Mouse (Mus musculus) testis, adult 10 weeks (tissue): ENCODE results near the gene Cped1. TPM values are rescaled to one million over a fixed set of nuclear protein-coding genes. Genes with fewer than 3 reads are reported as not detected.

Source experiments
- polyA plus RNA-seq: library from polyadenylated mRNA; stranded (reverse); fragments of 350-450 nt; fragmentation: Illumina TruSeq; extraction: RNeasy Lipid Tissue Mini Kit (QIAGEN cat#74804); gene quantifications from one replicate; pipeline ENCODE4 v1.2.3, GENCODE M21; 2014; ENCODE audit warnings: low read depth, low replicate concordance

The Cped1 gene
- 7.1 TPM for polyA plus RNA-seq

GRCm38 (mm10) chr6:21985732-21986540, at the start of gene Cped1:
Gene Cped1, plus strand, starts transcription at chr6:21985916.

GRCm38 (mm10) chr6:21949226-21949731, 36.4 kb upstream of the Cped1 start, which contains the start of gene Ing3:
Gene Ing3, plus strand, starts transcription at chr6:21949571.

GRCm38 (mm10) chr6:22288004-22288736, 302.5 kb downstream of the Cped1 start, which contains the start of gene Wnt16:
Gene Wnt16, plus strand, starts transcription at chr6:22288227.

Other genes starting within 250 kb of the Cped1 start
- gene Tspan12, start 133.4 kb upstream of the Cped1 start, polyA plus RNA-seq, result 6.6 TPM
- gene Ing3, start 36.3 kb upstream of the Cped1 start, polyA plus RNA-seq, result 79.8 TPM